Mouse (Mus musculus) kidney, embryonic 15.5 days (tissue): Measurements from ENCODE around the gene Vat1l. TPM values are rescaled to one million over a fixed set of nuclear protein-coding genes. Genes with fewer than 3 reads are reported as not detected.
A peak's percentile ranks its signal among the peaks of the same experiment; 100 is the strongest.

Experiments
- ATAC-seq: fragments of 200-750 bp; cut with Nextera tagmentation; replicated peaks from 2 replicates; pipeline ENCODE4 v1.8.0; 2017; ENCODE audit warnings: moderate TSS enrichment; ENCODE audit not compliant: low FRiP score
- H3K27ac ChIP-seq: fragments of 300-500 bp; sonication (generic); 2 replicates; pipeline ENCODE4 v1.5.1; 2015; ENCODE audit warnings: mild to moderate bottlenecking, inconsistent platforms
- H3K27me3 ChIP-seq: fragments of 300-500 bp; sonication (generic); 2 replicates; pipeline ENCODE4 v1.6.1; 2015; ENCODE audit warnings: inconsistent platforms
- H3K36me3 ChIP-seq: fragments of 300-500 bp; sonication (generic); 2 replicates; pipeline ENCODE4 v1.6.1; 2015; ENCODE audit warnings: inconsistent platforms
- H3K4me1 ChIP-seq: fragments of 300-500 bp; sonication (generic); 2 replicates; pipeline ENCODE4 v1.6.1; 2015; ENCODE audit warnings: inconsistent platforms
- H3K4me2 ChIP-seq: fragments of 300-500 bp; sonication (generic); 2 replicates; pipeline ENCODE4 v1.6.1; 2015; ENCODE audit warnings: moderate library complexity, mild to moderate bottlenecking, inconsistent platforms
- H3K4me3 ChIP-seq: fragments of 300-500 bp; sonication (generic); replicated peaks from 2 replicates; pipeline ENCODE4 v1.5.1; 2015; ENCODE audit warnings: mild to moderate bottlenecking, inconsistent platforms
- H3K9ac ChIP-seq: fragments of 300-500 bp; sonication (generic); 2 replicates; pipeline ENCODE4 v1.6.1; 2015; ENCODE audit warnings: mild to moderate bottlenecking, inconsistent platforms
- H3K9me3 ChIP-seq: fragments of 300-500 bp; sonication (generic); replicated peaks from 2 replicates; pipeline ENCODE4 v1.6.1; 2016; ENCODE audit warnings: inconsistent platforms
- WGBS: fragments of 180-500 bp; shearing (Covaris S2); methylation state at CpG from one replicate; pipeline ENCODE4 v1.1.7; 2015; ENCODE audit warnings: mixed read lengths; 5-methylcytosine and 5-hydroxymethylcytosine counted together
- polyA plus RNA-seq: library from polyadenylated mRNA; unstranded; fragments of >200 nt; fragmentation: Nextera tagmentation; extraction: Ambion mirVana; gene quantifications from 2 replicates; pipeline ENCODE4 v1.2.1, GENCODE M21; 2015

The Vat1l gene
- polyA plus RNA-seq, 1 experiment from 2014 or later: 5.1 TPM

GRCm38 (mm10) chr8:114222001-114222400 is 16.6 kb downstream of the Vat1l start:
- WGBS: 90% methylated on average over 2 of the region's 2 CpGs

GRCm38 (mm10) chr8:114224001-114224400 is 18.6 kb downstream of the Vat1l start:
- Histone ChIP-seq H3K9ac (no peak overlapping the region), H3K9me3 (no peaks in the 10 kb centered on the region), H3K4me3 (no peak overlapping the region), H3K27me3 (no peaks in the 10 kb centered on the region), H3K36me3 (no peaks in the 10 kb centered on the region), H3K4me1 (no peaks in the 10 kb centered on the region), H3K4me2 (no peak overlapping the region), H3K27ac (no peak overlapping the region)
- no peak for ATAC-seq
- WGBS: 75% methylated on average over 2 of the region's 2 CpGs

More at GRCm38 (mm10) chr8:114222001-114222400, 16.6 kb downstream of the Vat1l start:
- H3K27me3 ChIP-seq: no peaks in the 10 kb centered on the region
- no peaks in the 10 kb centered on the region for H3K4me1 ChIP-seq
- no peak overlapping the region for H3K27ac ChIP-seq
- no peak overlapping the region for H3K4me3 ChIP-seq
- H3K9me3 ChIP-seq: no peaks in the 10 kb centered on the region
- H3K9ac ChIP-seq: no peak overlapping the region
- no peak overlapping the region for H3K4me2 ChIP-seq
- no peaks in the 10 kb centered on the region for H3K36me3 ChIP-seq
- ATAC-seq: no peak

- no peak overlapping the region for H3K27ac ChIP-seq
- no peaks in the 10 kb centered on the region for H3K4me1 ChIP-seq
- 88% methylated on average over 3 of the region's 3 CpGs for WGBS
- no peak overlapping the region for H3K9ac ChIP-seq
- no peak for ATAC-seq
- no peak overlapping the region for H3K4me3 ChIP-seq
- H3K36me3 ChIP-seq: no peaks in the 10 kb centered on the region
- H3K4me2 ChIP-seq: no peak overlapping the region
- no peaks in the 10 kb centered on the region for H3K9me3 ChIP-seq
- H3K27me3 ChIP-seq: no peaks in the 10 kb centered on the region
Measured at GRCm38 (mm10) chr8:114251321-114252065, 46.1 kb downstream of the Vat1l start.

GRCm38 (mm10) chr8:114258685-114259084 is 53.3 kb downstream of the Vat1l start:
- WGBS: 70% methylated on average over 4 of the region's 4 CpGs
- ATAC-seq: no peak
- no peaks in the 10 kb centered on the region for H3K4me1 ChIP-seq

GRCm38 (mm10) chr8:114259713-114260355 is 54.4 kb downstream of the Vat1l start:
- H3K4me3 ChIP-seq: no peak overlapping the region
- no peaks in the 10 kb centered on the region for H3K27me3 ChIP-seq
- 70% methylated on average over 5 of the region's 5 CpGs for WGBS
- no peak overlapping the region for H3K27ac ChIP-seq
- H3K36me3 ChIP-seq: no peaks in the 10 kb centered on the region
- no peak overlapping the region for H3K4me2 ChIP-seq
- no peak for ATAC-seq
- H3K9me3 ChIP-seq: no peaks in the 10 kb centered on the region
- no peaks in the 10 kb centered on the region for H3K4me1 ChIP-seq
- no peak overlapping the region for H3K9ac ChIP-seq

More at GRCm38 (mm10) chr8:114258685-114259084, 53.3 kb downstream of the Vat1l start:
- Histone ChIP-seq H3K4me2 (no peak overlapping the region), H3K4me3 (no peak overlapping the region), H3K27ac (no peak overlapping the region), H3K27me3 (no peaks in the 10 kb centered on the region), H3K9me3 (no peaks in the 10 kb centered on the region), H3K36me3 (no peaks in the 10 kb centered on the region), H3K9ac (no peak overlapping the region)

- no peaks in the 10 kb centered on the region for H3K27me3 ChIP-seq
- 35% methylated on average over 2 of the region's 2 CpGs for WGBS
- H3K9ac ChIP-seq: no peak overlapping the region
Measured at GRCm38 (mm10) chr8:114262331-114262730, 56.9 kb downstream of the Vat1l start.

GRCm38 (mm10) chr8:114274558-114274957 is 69.1 kb downstream of the Vat1l start:
- Histone ChIP-seq H3K4me3 (no peak overlapping the region), H3K9ac (no peak overlapping the region), H3K27me3 (no peaks in the 10 kb centered on the region), H3K36me3 (no peaks in the 10 kb centered on the region), H3K4me1 (no peaks in the 10 kb centered on the region), H3K27ac (no peak overlapping the region), H3K4me2 (no peak overlapping the region), H3K9me3 (no peaks in the 10 kb centered on the region)
- 81% methylated on average over 8 of the region's 8 CpGs for WGBS
- no peak for ATAC-seq

More at GRCm38 (mm10) chr8:114262331-114262730, 56.9 kb downstream of the Vat1l start:
- Histone ChIP-seq H3K36me3 (no peaks in the 10 kb centered on the region), H3K4me2 (no peak overlapping the region), H3K4me3 (no peak overlapping the region), H3K27ac (no peak overlapping the region), H3K9me3 (no peaks in the 10 kb centered on the region), H3K4me1 (no peaks in the 10 kb centered on the region)
- ATAC-seq: 0 out of 2 replicates have a peak, but pooled peaks have one; percentile 43

GRCm38 (mm10) chr8:114281101-114281500 is 75.7 kb downstream of the Vat1l start:
- Histone ChIP-seq H3K27ac (no peak overlapping the region), H3K4me2 (no peak overlapping the region), H3K4me1 (no peaks in the 10 kb centered on the region), H3K36me3 (no peaks in the 10 kb centered on the region), H3K27me3 (no peaks in the 10 kb centered on the region), H3K9me3 (no peaks in the 10 kb centered on the region), H3K9ac (no peak overlapping the region), H3K4me3 (no peak overlapping the region)
- no peak for ATAC-seq
- 85% methylated on average over 1 of the region's 1 CpGs for WGBS

GRCm38 (mm10) chr8:114294889-114295748 is 89.7 kb downstream of the Vat1l start:
- H3K9me3 ChIP-seq: no peaks in the 10 kb centered on the region
- H3K4me1 ChIP-seq: 0 out of 2 replicates have a peak, but pooled peaks cover 9% of the 10 kb centered on the region
- no peak overlapping the region for H3K9ac ChIP-seq
- WGBS: 49% methylated on average over 11 of the region's 11 CpGs
- no peaks in the 10 kb centered on the region for H3K27me3 ChIP-seq
- no peak overlapping the region for H3K4me3 ChIP-seq
- ATAC-seq: no peak
- H3K4me2 ChIP-seq: no peak overlapping the region
- H3K27ac ChIP-seq: no peak overlapping the region
- no peaks in the 10 kb centered on the region for H3K36me3 ChIP-seq

- Histone ChIP-seq H3K4me1 (0 out of 2 replicates have a peak, but pooled peaks cover 9% of the 10 kb centered on the region), H3K9me3 (no peaks in the 10 kb centered on the region), H3K4me2 (no peak overlapping the region), H3K4me3 (no peak overlapping the region), H3K27ac (no peak overlapping the region), H3K27me3 (no peaks in the 10 kb centered on the region), H3K36me3 (no peaks in the 10 kb centered on the region), H3K9ac (no peak overlapping the region)
- 80% methylated on average over 3 of the region's 3 CpGs for WGBS
- no peak for ATAC-seq
Measured at GRCm38 (mm10) chr8:114295749-114296067, 90.3 kb downstream of the Vat1l start.

GRCm38 (mm10) chr8:114298253-114298652 is 92.8 kb downstream of the Vat1l start:
- H3K4me2 ChIP-seq: no peak overlapping the region
- ATAC-seq: no peak
- H3K9me3 ChIP-seq: no peaks in the 10 kb centered on the region
- H3K9ac ChIP-seq: no peak overlapping the region
- H3K27ac ChIP-seq: no peak overlapping the region
- H3K36me3 ChIP-seq: no peaks in the 10 kb centered on the region
- 0 out of 2 replicates have a peak, but pooled peaks cover 9% of the 10 kb centered on the region for H3K4me1 ChIP-seq
- WGBS: 68% methylated on average over 2 of the region's 2 CpGs
- H3K27me3 ChIP-seq: no peaks in the 10 kb centered on the region
- H3K4me3 ChIP-seq: no peak overlapping the region

- no peaks in the 10 kb centered on the region for H3K27me3 ChIP-seq
- H3K4me2 ChIP-seq: no peak overlapping the region
- no peaks in the 10 kb centered on the region for H3K9me3 ChIP-seq
- 0 out of 2 replicates have a peak, but pooled peaks cover 3% of the 10 kb centered on the region for H3K4me1 ChIP-seq
- no peak overlapping the region for H3K9ac ChIP-seq
- no peaks in the 10 kb centered on the region for H3K36me3 ChIP-seq
- ATAC-seq: no peak
- H3K27ac ChIP-seq: no peak overlapping the region
- H3K4me3 ChIP-seq: no peak overlapping the region
- WGBS: 61% methylated on average over 7 of the region's 7 CpGs
Measured at GRCm38 (mm10) chr8:114300072-114300471, 94.7 kb downstream of the Vat1l start.
